Mouse (Mus musculus): ENCODE measurements around the gene Phf21a. TPM values are rescaled to one million over a fixed set of nuclear protein-coding genes. Genes with fewer than 3 reads are reported as not detected.
"Not testable (repeated sequence)": the region's sequence is repeated elsewhere in the genome, so short reads cannot be mapped to it uniquely, and the experiment has no call there.

Phf21a gene
- polyA plus RNA-seq, 1 experiment = not detected

GRCm38 (mm10) chr2:92067600-92067999, 25.3 kb upstream of the Phf21a start:
- 52% methylated on average over 3 of the region's 3 CpGs for WGBS
- no peak overlapping the region for H3K27ac ChIP-seq (ENCODE audit: insufficient read depth, low read depth, low read length)
- no peak for TF ChIP-seq POLR2A (IDR thresholded peaks at IDR 0.05; ENCODE audit: insufficient read depth, low read depth, low read length)
- TF ChIP-seq CTCF (IDR thresholded peaks at IDR 0.05; ENCODE audit: insufficient read depth, low read depth, low read length) = no peak
- no peak overlapping the region for H3K4me3 ChIP-seq (ENCODE audit: insufficient read depth, low read depth, low read length)
- no peaks in the 10 kb centered on the region for H3K4me1 ChIP-seq (ENCODE audit: control insufficient read depth, insufficient read depth, low read length)

GRCm38 (mm10) chr2:92069630-92070029, 23.3 kb upstream of the Phf21a start:
- H3K4me3 ChIP-seq (ENCODE audit: insufficient read depth, low read depth, low read length) = no peak overlapping the region
- no peaks in the 10 kb centered on the region for H3K4me1 ChIP-seq (ENCODE audit: control insufficient read depth, insufficient read depth, low read length)
- no peak overlapping the region for H3K27ac ChIP-seq (ENCODE audit: insufficient read depth, low read depth, low read length)
- TF ChIP-seq CTCF (IDR thresholded peaks at IDR 0.05; ENCODE audit: insufficient read depth, low read depth, low read length) = no peak
- 61% methylated on average over 5 of the region's 5 CpGs for WGBS

GRCm38 (mm10) chr2:92071143-92071542, 21.8 kb upstream of the Phf21a start:
- TF ChIP-seq CTCF (IDR thresholded peaks at IDR 0.05; ENCODE audit: insufficient read depth, low read depth, low read length) (no peak), POLR2A (IDR thresholded peaks at IDR 0.05; ENCODE audit: insufficient read depth, low read depth, low read length) (no peak)
- 82% methylated on average over 4 of the region's 4 CpGs for WGBS
- H3K27ac ChIP-seq (ENCODE audit: insufficient read depth, low read depth, low read length) = no peak overlapping the region
- H3K4me3 ChIP-seq (ENCODE audit: insufficient read depth, low read depth, low read length) = no peak overlapping the region
- H3K4me1 ChIP-seq (ENCODE audit: control insufficient read depth, insufficient read depth, low read length) = no peaks in the 10 kb centered on the region

- Histone ChIP-seq H3K4me3 (ENCODE audit: insufficient read depth, low read depth, low read length) (no peak overlapping the region), H3K27ac (ENCODE audit: insufficient read depth, low read depth, low read length) (no peak overlapping the region), H3K4me1 (ENCODE audit: control insufficient read depth, insufficient read depth, low read length) (no peaks in the 10 kb centered on the region)
- TF ChIP-seq CTCF (IDR thresholded peaks at IDR 0.05; ENCODE audit: insufficient read depth, low read depth, low read length) = no peak
- no peak for TF ChIP-seq POLR2A (IDR thresholded peaks at IDR 0.05; ENCODE audit: insufficient read depth, low read depth, low read length)
- WGBS = 87% methylated on average over 13 of the region's 13 CpGs
Measured at GRCm38 (mm10) chr2:92076086-92076692, 16.7 kb upstream of the Phf21a start.

- TF ChIP-seq POLR2A (IDR thresholded peaks at IDR 0.05; ENCODE audit: insufficient read depth, low read depth, low read length) = no peak
- no peak for TF ChIP-seq CTCF (IDR thresholded peaks at IDR 0.05; ENCODE audit: insufficient read depth, low read depth, low read length)
- H3K27ac ChIP-seq (ENCODE audit: insufficient read depth, low read depth, low read length) = no peak overlapping the region
- no peaks in the 10 kb centered on the region for H3K4me1 ChIP-seq (ENCODE audit: control insufficient read depth, insufficient read depth, low read length)
- no peak overlapping the region for H3K4me3 ChIP-seq (ENCODE audit: insufficient read depth, low read depth, low read length)
- WGBS = 94% methylated on average over 4 of the region's 4 CpGs
Measured at GRCm38 (mm10) chr2:92082196-92082595, 10.7 kb upstream of the Phf21a start.

GRCm38 (mm10) chr2:92085721-92086120, 7.2 kb upstream of the Phf21a start:
- Histone ChIP-seq H3K27ac (ENCODE audit: insufficient read depth, low read depth, low read length) (no peak overlapping the region), H3K4me3 (ENCODE audit: insufficient read depth, low read depth, low read length) (no peak overlapping the region), H3K4me1 (ENCODE audit: control insufficient read depth, insufficient read depth, low read length) (no peaks in the 10 kb centered on the region)
- WGBS = 79% methylated on average over 1 of the region's 1 CpGs
- TF ChIP-seq CTCF (IDR thresholded peaks at IDR 0.05; ENCODE audit: insufficient read depth, low read depth, low read length) (no peak), POLR2A (IDR thresholded peaks at IDR 0.05; ENCODE audit: insufficient read depth, low read depth, low read length) (no peak)

GRCm38 (mm10) chr2:92087065-92087464, 5.9 kb upstream of the Phf21a start:
- Histone ChIP-seq H3K4me3 (ENCODE audit: insufficient read depth, low read depth, low read length) (no peak overlapping the region), H3K27ac (ENCODE audit: insufficient read depth, low read depth, low read length) (no peak overlapping the region), H3K4me1 (ENCODE audit: control insufficient read depth, insufficient read depth, low read length) (no peaks in the 10 kb centered on the region)
- TF ChIP-seq CTCF (IDR thresholded peaks at IDR 0.05; ENCODE audit: insufficient read depth, low read depth, low read length) = no peak
- no peak for TF ChIP-seq POLR2A (IDR thresholded peaks at IDR 0.05; ENCODE audit: insufficient read depth, low read depth, low read length)
- WGBS = 80% methylated on average over 4 of the region's 4 CpGs

GRCm38 (mm10) chr2:92089782-92090181, 3.1 kb upstream of the Phf21a start:
- 78% methylated on average over 4 of the region's 4 CpGs for WGBS
- Histone ChIP-seq H3K27ac (ENCODE audit: insufficient read depth, low read depth, low read length) (no peak overlapping the region), H3K4me1 (ENCODE audit: control insufficient read depth, insufficient read depth, low read length) (no peaks in the 10 kb centered on the region), H3K4me3 (ENCODE audit: insufficient read depth, low read depth, low read length) (no peak overlapping the region)
- no peak for TF ChIP-seq CTCF (IDR thresholded peaks at IDR 0.05; ENCODE audit: insufficient read depth, low read depth, low read length)
- no peak for TF ChIP-seq POLR2A (IDR thresholded peaks at IDR 0.05; ENCODE audit: insufficient read depth, low read depth, low read length)

GRCm38 (mm10) chr2:92093503-92093902, 586 bp downstream of the Phf21a start:
- not testable (repeated sequence) for H3K4me3 ChIP-seq (ENCODE audit: insufficient read depth, low read depth, low read length); H3K27ac ChIP-seq (ENCODE audit: insufficient read depth, low read depth, low read length)
- 91% methylated on average over 2 of the region's 2 CpGs for WGBS

GRCm38 (mm10) chr2:92094078-92094477, 1.2 kb downstream of the Phf21a start:
- H3K27ac ChIP-seq (ENCODE audit: insufficient read depth, low read depth, low read length) = no peak overlapping the region
- no peaks in the 10 kb centered on the region; the same call in 1 of the 2 replicates for H3K4me1 ChIP-seq (ENCODE audit: control insufficient read depth, insufficient read depth, low read length)
- H3K4me3 ChIP-seq (ENCODE audit: insufficient read depth, low read depth, low read length) = no peak overlapping the region
- TF ChIP-seq CTCF (IDR thresholded peaks at IDR 0.05; ENCODE audit: insufficient read depth, low read depth, low read length) (no peak), POLR2A (IDR thresholded peaks at IDR 0.05; ENCODE audit: insufficient read depth, low read depth, low read length) (no peak)
- WGBS = 35% methylated on average over 8 of the region's 8 CpGs

More at GRCm38 (mm10) chr2:92093503-92093902, 586 bp downstream of the Phf21a start:
- not testable (repeated sequence) for H3K4me1 ChIP-seq (ENCODE audit: control insufficient read depth, insufficient read depth, low read length)
